Mouse (Mus musculus) olfactory bulb, adult 2 months (tissue): ENCODE measurements at regions not wholly inside any gene's neighbourhood (a gene's known extent, or its start where the extent isn't known, plus 50 kb on each side); places are given as distances from the start of the nearest gene placed in this dataset.

Experiments used
- CTCF ChIP-seq: fragments of 200-500 bp; IDR thresholded peaks from 2 replicates; pipeline ENCODE4 v1.5.1; 2012; ENCODE audit warnings: low read depth, mild to moderate bottlenecking, low read length, moderate library complexity; ENCODE audit not compliant: insufficient read depth
- POLR2A ChIP-seq: fragments of 200-500 bp; IDR thresholded peaks from 2 replicates; pipeline ENCODE4 v1.6.1; 2012; ENCODE audit warnings: mild to moderate bottlenecking, low read depth, low read length, moderate library complexity; ENCODE audit not compliant: insufficient read depth

- no peak for TF ChIP-seq CTCF
- no peak for TF ChIP-seq POLR2A
Observed at GRCm38 (mm10) chr9:113213930-113214329, 494.1 kb downstream of the Pdcd6ip start.
